1 mouse cellular context compared by ENCODE assay signal in the genomic region with DNA sequence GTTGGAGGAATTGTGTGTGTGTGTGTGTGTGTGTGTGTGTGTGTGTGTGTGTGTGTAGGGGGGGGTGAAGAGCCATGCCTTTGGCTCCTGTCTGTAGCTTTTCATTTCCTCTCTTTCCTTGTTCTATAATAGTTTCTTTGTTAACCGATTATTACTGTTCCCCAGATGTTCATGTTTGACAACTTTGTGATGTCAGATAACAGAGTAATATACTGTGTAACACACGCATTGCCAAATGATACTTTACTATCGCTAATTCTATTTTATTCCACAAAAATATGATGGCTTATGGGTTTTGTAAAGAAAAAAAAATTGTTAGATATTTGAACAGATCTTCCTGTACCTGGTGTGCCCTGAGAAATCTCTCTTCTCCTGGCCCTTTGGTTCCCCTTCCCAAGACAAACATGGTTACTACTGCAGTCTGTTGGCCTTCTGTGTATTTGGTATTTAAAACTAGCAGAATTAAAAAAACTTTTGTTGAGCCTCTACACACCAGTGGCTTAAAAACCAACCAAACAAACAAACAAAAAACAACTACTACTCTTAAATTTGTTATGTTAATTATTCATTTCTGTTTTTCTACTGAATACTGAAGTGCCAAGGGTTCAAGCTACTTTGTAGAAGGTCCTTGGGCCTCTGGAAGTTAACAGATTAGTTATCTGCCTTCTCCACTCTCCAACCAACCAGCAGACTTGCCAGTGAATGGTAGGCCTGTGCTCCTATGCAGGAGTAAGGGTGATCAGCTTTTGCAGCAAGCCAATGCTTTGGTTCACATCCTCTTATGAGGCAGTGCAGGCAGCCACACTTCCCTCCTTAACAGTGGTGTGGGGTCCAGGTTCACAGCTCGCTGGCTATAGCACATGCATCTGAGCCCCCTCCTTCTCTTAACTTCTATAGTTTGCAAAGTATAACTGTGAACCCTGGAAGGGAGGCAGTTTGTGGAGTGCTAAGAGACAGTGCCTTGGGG.
A peak's percentile ranks its signal among the peaks of the same experiment; 100 is the strongest.
TF ChIP-seq lines count a peak whose summit lies in the region.

No protein-coding gene starts in this region.

TF ChIP-seq in MEL, 35 proteins besides CTCF, POLR2A, EP300 and RAD21 (continued from another document):
- TF ChIP-seq BHLHE40 (IDR thresholded peaks at IDR 0.05; ENCODE audit: borderline replicate concordance, low read depth, low read length) (peak; percentile 51; the same call in 1 of the 2 replicates), CHD2 (IDR thresholded peaks at IDR 0.05; ENCODE audit: low read length) (no peak), SMC3 (IDR thresholded peaks at IDR 0.05; ENCODE audit: low read depth, low read length) (no peak), GABPA (IDR thresholded peaks at IDR 0.05; ENCODE audit: low read depth, low read length) (no peak), ELF1 (IDR thresholded peaks at IDR 0.05; ENCODE audit: low read depth, low read length) (0 out of 2 replicates have a peak, but pooled peaks have one; percentile 45), TCF12 (IDR thresholded peaks at IDR 0.05; ENCODE audit: low read depth, low read length) (peak; percentile 95), UBTF (IDR thresholded peaks at IDR 0.05; ENCODE audit: borderline replicate concordance, insufficient read depth, low read depth, low read length) (no peak), E2F4 (IDR thresholded peaks at IDR 0.05; ENCODE audit: borderline replicate concordance, low read depth, low read length) (no peak), ZKSCAN1 (IDR thresholded peaks at IDR 0.05; ENCODE audit: low read depth, low read length) (no peak), ZMIZ1 (IDR thresholded peaks at IDR 0.05; ENCODE audit: low read depth, low read length) (peak; percentile 99), RCOR1 (IDR thresholded peaks at IDR 0.05; ENCODE audit: low read depth, low read length) (peak; percentile 42; the same call in 1 of the 2 replicates), TAL1 (IDR thresholded peaks at IDR 0.05; ENCODE audit: low read length) (peak; percentile 83), MYB (IDR thresholded peaks at IDR 0.05; ENCODE audit: low read depth, low read length) (0 out of 2 replicates have a peak, but pooled peaks have one; percentile 51), ETS1 (IDR thresholded peaks at IDR 0.05; ENCODE audit: low read depth, low read length) (peak; percentile 83), MEF2A (IDR thresholded peaks at IDR 0.05; ENCODE audit: extremely low read depth, insufficient replicate concordance, low read depth, low read length, poor library complexity, severe bottlenecking) (peak; percentile 44; the same call in 1 of the 2 replicates), JUND (IDR thresholded peaks at IDR 0.05; ENCODE audit: low read depth, low read length) (no peak), MXI1 (IDR thresholded peaks at IDR 0.05; ENCODE audit: low read depth, low read length) (peak; percentile 43), USF1 (IDR thresholded peaks at IDR 0.05; ENCODE audit: low read depth, low read length) (no peak), TBP (IDR thresholded peaks at IDR 0.05; ENCODE audit: low read depth, low read length) (peak; percentile 96), NRF1 (IDR thresholded peaks at IDR 0.05; ENCODE audit: insufficient read depth, low read depth, low read length, poor library complexity, severe bottlenecking) (no peak), MAFK (IDR thresholded peaks at IDR 0.05; ENCODE audit: borderline replicate concordance, low read depth, low read length) (0 out of 2 replicates have a peak, but pooled peaks have one; percentile 45), KAT2A (conservative IDR thresholded peaks at IDR 0.05; ENCODE audit: low read depth, low read length) (no peak; the same call in 1 of the 2 replicates), GATA1 (IDR thresholded peaks at IDR 0.05; ENCODE audit: low read depth, low read length) (peak; percentile 94)
